Mouse (Mus musculus): Measurements from ENCODE around the gene Slc25a40.

Gene Slc25a40

DNA sequence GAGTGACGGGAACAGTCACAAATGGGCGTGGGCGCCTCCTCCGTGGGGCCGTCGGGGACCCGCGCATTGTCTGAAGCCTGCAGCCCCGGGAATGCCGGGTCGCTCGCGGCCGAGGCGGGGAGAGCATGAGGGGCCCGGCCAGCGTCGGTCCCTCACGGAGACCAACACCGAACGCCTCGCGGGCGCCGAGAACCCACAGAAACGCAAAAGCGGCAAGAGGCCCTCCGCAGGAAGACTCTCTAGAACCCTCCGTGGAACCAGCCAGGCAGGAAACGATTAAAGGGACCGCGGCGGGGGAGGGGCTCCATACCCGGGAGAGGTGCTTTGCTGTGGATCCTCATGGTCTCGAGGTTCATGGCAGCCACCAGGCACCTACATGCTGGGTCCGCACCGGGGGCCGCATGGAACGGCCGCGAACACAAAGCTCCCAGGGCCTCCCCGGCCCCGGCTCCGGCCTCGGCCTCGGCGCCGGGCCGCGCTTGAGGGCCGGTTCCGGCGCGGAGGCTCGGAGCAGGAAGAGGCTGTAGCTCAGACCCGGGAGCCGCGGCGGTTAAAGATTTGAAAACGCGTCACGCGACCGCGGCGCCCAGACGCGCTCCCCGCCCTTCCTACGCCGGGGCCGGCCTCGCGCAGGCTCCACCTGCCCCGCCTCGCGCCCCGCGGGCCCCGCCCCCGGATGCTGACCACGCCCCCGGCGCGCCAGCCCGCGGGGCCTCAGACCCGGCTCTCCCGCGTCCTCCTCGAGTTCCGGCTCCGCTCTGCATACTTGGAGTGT lies at the start of gene Slc25a40, which contains the start of gene Dbf4:
Gene Slc25a40, plus strand, starts transcription at position 694 of the 775 bp plus-strand sequence.
Gene Dbf4, minus strand, starts transcription at position 560 of the 775 bp plus-strand sequence.
- peak; percentile 95 for DNase-seq (ENCODE audit: low read depth, low spot score)

DNA sequence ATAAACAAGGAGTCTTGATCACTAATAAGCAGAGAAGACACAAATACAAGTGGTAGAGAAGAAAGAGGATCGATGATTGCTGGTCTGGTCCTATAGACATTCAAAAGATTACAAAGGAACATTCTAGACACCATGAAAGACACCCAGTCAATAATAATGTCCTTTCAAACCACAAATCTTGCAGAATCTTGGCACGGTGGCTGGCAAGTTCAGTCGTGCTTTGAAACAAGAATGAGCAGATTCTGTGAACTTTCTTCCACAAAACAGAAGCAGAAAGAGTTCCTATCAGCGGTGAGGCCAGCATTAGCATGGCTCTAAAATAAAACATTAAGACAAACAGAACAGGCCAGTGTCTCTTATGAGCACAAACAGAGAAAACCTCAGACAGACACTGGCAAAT lies 49.2 kb upstream of the Slc25a40 start:
- DNase-seq (ENCODE audit: low read depth, low spot score): no peak

DNA sequence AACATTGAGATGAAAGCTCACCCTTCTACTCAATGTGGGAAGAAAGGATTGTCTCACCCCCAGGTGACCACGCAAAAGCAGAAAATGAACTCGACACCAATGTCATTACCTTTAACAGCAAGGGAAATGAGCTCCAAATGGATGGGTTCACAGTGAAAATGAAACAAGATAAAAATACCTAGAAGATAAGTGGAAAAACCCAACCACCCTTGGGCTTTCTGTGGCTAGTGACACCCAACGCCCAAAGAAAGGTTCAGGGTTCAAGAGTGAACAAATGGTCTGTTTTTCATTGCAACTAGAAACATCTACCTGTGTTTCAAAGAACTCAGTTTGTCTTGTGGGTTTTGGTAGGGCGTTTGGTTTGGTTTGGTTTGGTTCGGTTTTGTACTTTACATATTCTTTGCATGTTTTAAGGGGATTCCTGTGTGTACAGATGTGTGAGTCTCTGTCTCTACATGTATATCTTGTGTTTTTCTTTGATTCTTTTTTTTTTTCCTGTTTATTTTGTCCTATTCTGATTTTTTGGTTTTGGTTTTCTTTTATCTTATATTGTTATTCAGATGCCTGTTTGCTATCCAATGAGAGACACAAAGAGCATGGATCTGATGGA lies 48.2 kb upstream of the Slc25a40 start:
- DNase-seq (ENCODE audit: low read depth, low spot score): no peak

DNA sequence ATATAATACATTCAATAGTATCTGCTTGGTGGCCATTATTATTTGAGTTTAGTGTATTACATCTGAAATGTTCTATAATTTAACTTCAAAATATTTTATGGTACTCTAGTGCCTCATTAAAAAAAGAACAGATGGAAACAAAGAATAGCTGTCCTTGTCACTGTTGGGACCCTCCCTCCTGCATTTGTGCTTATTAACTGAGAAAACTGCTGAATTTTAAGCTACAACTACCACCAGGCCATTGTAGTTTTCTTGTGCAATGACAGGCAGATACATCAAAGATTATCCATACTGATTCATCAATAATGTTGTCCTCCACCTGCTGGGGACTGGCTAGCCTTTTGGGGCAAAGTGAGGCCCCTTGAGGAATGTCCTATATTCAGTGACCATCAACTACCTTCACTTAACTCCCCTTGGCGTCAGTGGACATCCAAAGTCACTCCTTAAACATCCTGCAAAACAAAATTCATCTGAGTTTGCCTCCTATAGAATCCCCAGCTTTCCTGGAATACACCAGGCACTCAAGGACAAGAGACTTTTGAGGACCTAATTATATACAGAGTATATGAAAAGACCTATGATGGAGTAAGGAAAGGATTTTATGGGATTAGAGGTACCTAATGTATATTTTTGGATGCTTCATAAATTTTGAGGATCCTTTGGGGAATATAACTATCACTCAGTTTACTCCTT lies 28.6 kb upstream of the Slc25a40 start:
- no peak for DNase-seq (ENCODE audit: low read depth, low spot score)

DNA sequence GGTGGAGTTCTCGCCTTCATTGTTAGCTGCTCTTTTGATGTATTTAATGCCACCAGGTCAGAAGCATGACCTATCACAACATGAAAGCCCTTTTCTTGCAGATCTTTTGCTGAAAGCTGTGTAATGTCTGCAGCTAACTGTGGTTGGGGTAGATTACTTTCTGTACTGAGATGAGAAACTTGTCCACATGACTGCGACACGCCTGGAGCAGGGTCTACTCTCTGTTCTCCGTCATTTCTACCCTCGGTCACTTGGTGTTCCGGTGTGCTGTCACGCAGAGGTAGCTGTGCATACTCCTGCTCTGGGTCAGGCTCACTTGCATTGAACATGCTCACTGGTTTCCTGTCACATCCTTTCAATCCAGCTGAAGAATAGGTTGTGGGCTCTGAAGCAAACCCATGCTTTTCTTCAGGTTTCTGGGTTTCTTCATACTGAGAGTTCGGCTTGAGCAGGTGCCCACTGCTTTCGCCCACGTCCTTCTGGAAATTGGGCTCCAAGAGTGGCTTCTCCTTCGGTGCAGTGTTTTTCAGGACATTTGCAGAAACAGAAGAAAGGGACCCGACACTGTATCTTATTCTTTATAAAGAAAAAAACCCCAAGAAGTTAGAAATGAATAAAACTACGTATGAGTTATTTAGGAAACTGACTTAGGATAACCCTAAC lies 24.9 kb upstream of the Slc25a40 start:
- DNase-seq (ENCODE audit: low read depth, low spot score): no peak

DNA sequence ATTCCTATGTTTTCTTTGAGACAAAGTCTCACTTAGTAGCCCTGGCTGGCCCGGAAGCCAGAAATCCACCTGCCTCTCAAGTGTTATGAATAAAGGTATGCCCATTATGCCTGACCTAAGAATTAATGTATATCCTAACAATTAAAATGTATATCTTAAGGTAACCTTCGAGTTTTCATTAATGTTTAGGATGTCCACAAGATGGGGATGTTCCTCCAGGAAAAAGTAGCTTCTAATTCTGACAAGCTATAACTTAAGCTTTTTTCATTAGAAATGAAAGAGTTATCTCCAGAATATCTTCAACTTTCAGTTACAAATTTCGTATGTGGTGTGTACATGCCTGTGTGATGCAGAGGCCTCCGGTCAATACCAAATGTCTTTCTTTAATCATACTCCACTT lies 13.9 kb upstream of the Slc25a40 start:
- peak; percentile 21 for DNase-seq (ENCODE audit: low read depth, low spot score)

DNA sequence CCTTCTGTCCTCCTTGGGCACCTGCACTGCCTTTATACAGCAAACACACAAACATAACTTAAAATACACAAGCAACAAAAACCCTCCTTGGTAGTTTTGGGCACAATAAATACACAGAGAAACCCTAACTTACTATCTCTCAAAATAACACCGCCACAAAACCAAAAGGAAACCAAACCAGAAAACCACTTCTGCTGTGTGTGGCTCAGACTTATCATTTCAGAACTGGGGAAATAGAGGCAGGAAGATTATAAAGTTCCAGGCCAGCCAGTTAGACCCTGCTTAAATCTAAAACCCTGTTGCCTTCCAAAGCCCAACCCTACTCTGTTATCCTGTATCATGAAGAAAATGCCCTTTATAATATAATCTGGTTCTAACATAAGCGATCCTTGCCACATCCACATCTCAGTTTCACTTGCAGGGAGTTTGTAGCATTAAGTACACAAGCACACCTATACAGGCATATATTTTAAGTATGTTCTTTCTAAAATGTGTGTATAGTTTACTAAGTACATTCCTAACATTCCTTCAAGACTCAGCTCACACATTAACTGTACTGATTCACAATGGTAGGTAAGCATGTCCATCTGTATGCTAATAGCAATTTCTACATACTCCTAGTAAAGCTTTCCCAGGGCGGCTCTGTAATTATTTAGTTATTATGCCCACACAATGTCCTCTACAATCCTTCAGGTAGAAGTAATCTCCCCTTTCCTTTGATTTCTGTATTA lies 5.8 kb upstream of the Slc25a40 start:
- no peak for DNase-seq (ENCODE audit: low read depth, low spot score)

DNA sequence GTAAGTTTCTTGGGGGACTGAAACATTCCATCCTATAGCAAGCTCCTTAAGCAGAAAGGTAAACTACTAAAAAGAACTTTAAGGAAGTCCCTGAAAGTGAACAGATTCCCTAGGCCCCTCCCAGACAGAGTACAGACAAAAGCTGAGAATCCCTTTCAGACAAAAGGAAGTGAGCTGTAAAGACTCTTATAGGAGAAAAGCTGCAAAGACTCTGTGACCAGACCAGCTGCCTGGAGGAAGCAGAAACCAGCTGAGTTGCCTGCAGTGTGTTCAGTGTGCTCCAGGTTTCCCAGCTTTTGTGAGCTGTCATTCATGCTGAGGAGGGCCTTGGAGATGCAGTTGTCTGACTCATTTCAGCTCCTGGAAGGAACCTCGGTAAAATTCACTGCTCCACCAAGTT lies 5.2 kb upstream of the Slc25a40 start:
- DNase-seq (ENCODE audit: low read depth, low spot score): no peak

DNA sequence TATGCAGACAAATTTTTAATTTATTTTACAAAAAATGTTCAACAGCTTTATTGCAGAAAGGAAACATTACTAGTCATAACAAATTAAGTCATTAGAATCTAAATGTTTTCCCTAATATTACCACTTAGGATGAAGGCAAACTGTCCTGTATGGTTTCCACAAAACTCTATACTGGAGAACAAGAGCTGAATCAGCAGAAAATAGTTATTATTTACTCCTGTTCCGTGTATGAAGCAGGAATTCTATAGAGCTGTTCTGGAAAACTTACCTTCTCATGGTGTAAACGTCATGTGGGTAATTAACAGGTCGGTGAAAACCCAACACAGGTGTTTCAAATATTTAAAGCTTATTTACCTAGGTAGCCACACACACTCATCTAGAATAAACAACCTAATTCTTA lies 1.2 kb upstream of the Slc25a40 start:
- no peak for DNase-seq (ENCODE audit: low read depth, low spot score)

DNA sequence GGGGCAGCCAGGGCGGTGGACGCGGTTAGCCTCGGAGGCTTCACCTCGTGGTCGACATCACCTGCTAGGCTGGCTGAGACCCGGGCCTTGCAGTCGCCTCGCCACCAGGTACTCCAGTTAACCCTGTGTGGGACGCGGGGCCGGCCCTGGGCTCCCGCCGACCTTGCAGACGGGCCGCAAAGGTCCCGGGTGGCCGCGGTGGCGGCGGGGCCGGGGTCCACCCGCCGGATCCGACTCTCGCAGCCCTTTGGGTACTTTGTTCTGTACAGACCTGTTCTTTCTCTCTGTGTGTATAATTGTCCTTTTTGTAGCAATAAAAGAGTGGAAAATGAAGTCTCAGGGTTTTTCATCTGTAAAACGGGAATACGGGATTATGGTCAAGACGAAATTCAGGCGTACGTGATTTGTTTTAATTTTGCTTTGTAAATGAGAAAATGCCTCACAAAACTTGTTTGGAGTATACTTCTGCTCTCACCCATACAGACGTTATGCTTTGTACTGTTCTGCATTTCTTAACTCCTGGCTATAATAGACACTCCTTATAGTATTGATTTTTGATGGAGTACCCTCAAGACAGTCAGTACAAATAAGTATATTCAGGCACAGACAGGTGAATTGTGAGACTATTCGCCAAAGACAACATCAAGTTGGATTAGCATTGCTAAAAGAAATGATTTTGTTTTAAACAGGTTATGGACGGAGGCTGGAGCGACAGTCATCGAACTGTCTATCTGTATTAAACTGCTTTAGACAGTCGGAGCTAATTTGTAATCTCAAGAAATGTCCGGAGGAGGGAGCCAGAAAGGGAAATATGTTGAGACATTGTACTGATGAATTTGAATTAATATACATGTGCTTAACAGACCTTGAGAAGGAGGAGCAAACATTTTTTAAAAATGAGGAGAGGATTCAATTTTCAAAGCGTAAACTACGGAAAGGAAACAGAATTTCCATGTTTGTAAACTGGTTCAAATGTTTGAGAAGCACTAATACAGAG lies 580 bp downstream of the Slc25a40 start:
- peak; percentile 61 for DNase-seq (ENCODE audit: low read depth, low spot score)

DNA sequence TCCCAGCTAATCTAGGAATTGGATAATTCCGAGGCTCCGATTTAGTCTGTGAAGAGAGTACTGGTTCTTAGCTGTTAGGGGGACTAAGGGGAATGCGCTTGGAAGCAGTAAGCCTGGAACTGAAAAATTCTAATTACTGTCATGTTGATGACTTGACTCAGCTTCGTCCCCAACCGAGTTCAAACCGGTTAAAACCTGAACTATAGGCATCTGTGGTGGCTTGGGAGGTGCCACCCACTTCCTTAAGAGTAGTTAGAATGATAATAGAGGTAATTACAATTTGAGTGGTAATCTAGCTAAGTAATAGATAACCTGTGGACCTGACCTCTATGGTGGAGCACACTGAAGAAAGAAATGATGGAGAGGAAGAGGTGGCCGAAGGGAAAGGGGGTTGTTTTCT lies 1.5 kb downstream of the Slc25a40 start:
- peak; percentile 59 for DNase-seq (ENCODE audit: low read depth, low spot score)

DNA sequence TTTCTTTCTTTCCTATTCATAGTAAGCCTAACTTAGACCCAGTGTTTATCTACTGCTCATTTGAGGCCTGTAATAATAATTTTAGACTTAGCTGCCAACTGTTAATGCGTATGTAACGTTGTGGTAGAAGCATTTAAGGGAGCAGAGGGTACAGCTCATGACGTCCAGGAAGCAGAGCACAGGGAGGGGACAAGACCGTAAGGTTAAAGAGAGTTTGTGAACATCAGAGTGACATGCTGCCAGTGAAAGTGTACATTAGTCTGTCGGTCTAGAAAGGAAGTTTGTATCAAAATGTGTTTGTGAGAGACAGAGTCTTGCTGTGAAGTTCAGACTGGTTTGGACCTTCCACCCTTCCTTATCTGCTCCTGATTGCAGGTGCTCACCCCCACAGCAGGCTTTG lies 3.2 kb downstream of the Slc25a40 start:
- peak; percentile 62 for DNase-seq (ENCODE audit: low read depth, low spot score)

DNA sequence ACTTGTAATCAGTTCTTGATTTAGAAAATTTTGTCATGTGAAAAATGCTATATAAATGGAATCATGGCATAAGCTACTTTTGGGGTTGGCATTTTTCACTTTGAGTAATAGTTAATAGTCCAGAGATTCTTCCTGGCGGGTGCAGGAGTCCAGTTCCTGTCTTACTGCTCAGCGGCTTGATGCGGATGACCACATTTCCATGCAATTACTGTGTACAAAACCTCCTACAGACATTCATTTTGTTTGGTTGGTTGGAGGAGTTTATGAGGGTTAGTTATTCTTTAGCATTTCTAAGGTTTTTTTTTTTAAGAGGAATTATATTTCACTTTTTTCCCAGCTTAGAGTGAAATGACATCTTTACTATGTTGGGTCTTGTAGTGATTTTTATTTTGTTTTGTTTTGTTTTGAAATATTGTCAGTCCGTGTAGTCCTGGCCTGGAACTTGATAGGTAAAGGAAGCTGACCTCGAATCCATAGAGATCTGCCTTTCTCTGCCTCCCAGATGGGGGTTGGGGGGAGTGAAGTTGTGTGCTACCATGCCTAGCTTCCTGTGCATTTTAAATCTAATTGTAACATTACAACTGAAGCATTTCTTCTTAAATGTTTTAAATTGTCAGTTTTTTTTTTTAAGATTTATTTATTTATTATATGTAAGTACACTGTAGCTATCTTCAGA lies 15.0 kb downstream of the Slc25a40 start:
- DNase-seq (ENCODE audit: low read depth, low spot score): no peak

DNA sequence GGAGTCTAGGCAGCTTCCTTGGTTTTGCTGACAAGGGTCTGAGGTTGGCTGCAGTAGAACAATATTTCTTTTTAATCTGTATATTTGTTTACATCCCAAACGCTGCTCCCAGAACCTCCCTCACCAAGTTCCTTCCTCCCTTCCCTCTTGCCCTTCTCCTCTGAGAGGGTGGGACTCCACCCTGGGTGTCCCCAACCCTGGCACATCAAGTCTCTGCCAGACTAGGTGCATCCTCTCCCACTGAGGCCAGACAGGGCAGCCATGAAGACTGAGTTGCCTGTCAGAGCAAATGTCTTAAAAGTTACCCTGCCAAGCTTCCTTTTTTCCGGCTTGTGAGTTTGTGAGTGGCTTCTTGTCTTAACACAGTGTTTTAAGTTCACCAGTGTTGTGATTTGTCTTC lies 16.4 kb downstream of the Slc25a40 start:
- DNase-seq (ENCODE audit: low read depth, low spot score): no peak

DNA sequence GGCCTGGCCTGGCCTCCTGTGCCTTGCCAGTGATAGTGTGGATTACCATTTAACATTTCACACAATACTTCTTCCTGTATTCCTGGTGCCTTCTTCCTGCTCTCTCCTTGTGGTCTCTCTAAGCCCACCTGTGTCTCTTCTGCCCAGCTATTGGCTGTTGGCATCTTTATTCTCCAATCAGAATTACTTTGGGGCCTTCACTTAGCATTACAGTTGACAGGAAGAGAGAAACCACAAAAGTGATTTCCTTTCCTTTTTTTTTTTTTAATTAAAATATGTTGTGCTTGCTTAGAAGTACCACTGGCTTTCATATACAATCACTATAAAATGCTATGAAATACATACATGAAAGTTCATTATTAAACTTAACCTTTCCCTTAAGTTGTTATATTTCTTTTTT lies 32.9 kb downstream of the Slc25a40 start:
- peak; percentile 31 for DNase-seq (ENCODE audit: low read depth, low spot score)

DNA sequence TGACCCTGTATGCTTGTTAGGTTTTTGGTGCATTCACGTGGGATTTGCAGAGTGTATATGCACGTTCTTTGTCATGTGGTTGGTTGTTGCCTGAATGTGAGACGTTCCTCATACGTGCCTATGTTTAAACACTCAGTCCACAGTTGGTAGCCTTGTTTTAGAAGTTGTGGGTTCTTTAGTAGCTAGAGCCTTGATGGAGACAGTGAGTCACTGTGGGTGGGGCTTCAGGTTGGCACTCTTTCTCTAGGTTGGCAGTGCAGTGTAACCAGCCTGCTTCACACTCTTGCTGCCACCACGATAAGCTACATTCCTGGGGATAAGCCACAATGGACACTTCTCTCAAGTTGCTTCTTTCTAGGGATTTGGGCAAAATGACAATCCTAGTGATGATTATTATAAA lies 33.9 kb downstream of the Slc25a40 start:
- DNase-seq (ENCODE audit: low read depth, low spot score): peak; percentile 60

DNA sequence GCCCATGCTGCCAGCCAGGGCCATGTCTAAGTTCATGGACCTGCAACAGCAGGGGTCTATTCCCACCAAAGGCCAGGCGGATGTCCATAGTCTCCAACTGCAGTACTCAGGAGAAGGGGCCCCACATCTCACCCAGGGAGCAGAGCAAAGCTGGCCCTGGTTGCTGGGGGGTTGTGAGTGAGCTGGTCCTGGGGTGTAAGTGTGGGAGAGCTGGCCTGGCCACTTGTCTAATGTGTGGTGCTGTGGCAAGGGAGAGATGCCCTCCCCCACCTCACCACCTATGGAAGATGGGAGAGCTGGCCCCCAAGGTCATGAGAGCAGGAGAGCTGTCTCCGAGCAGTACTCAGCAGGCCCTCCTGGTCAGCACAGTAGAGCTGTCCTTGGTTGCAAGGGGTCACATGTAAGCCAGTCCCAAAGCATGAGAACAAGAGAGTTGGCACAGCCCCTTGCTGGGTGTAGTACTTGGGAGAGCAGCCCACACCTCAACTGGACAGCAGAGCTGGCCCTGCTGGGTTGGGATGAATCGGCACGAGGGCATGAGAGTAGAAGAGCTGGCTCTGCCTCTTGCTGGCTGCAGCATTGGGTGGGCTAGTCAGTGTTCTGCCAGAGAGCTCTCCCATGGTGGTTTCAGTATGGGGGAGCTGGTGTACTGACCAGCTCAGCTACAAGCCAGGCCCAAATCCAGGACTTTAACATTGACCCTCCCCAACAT lies 65.5 kb downstream of the Slc25a40 start:
- no peak for DNase-seq (ENCODE audit: low read depth, low spot score)

DNA sequence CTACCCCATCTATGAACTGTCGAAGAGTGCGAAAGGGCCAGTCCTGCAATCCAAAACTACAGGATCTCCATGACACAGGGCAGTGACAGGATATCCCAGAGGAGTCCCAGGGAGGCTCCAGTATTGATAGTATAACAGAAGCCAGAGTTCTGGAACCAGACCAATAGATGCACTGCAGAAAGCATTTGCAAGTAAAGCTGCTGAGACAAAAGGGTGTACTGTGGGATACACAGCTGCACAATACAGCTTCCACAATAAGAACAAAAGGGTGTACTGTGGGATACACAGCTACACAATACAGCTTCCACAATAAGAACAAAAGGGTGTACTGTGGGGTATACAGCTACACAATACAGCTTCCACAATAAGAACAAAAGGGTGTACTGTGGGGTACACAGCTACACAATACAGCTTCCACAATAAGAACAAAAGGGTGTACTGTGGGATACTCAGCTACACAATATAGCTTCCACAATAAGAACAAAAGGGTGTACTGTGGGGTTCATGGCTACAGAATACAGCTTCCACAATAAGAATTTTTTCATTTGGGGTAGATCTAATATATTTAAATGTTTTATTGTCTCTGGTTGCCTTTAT lies 66.1 kb downstream of the Slc25a40 start:
- DNase-seq (ENCODE audit: low read depth, low spot score): no peak

Data from CD4-positive, CD25-positive, alpha-beta regulatory T cell, adult 2 months (primary cell).